Mouse (Mus musculus) E14TG2a.4 (cell line): Measurements from ENCODE around the gene 3110009E18Rik.

Experiments
- CTCF ChIP-seq: conservative IDR thresholded peaks from 2 replicates; pipeline ENCODE4 v1.5.1; 2014; ENCODE audit warnings: low read length
- POU5F1 ChIP-seq: IDR thresholded peaks from 2 replicates; pipeline ENCODE4 v1.6.1; 2014; ENCODE audit warnings: low read length, borderline replicate concordance

GRCm38 (mm10) chr1:120190946-120191345, 70.0 kb downstream of the 3110009E18Rik start:
- no peak for TF ChIP-seq CTCF
- no peak for TF ChIP-seq POU5F1
